Mouse (Mus musculus) spleen, adult 2 months (tissue): ENCODE measurements at regions not wholly inside any gene's neighbourhood (a gene's known extent, or its start where the extent isn't known, plus 50 kb on each side); places are given as distances from the start of the nearest gene placed in this dataset.

Source experiments
- CTCF ChIP-seq: fragments of 200-500 bp; IDR thresholded peaks from 2 replicates; pipeline ENCODE4 v1.5.1; 2011; ENCODE audit warnings: mild to moderate bottlenecking, inconsistent platforms; ENCODE audit not compliant: insufficient read depth, insufficient read length, insufficient replicate concordance; ENCODE audit errors: extremely low read depth
- POLR2A ChIP-seq: fragments of 200-500 bp; IDR thresholded peaks from 2 replicates; pipeline ENCODE4 v1.6.1; 2011; ENCODE audit warnings: low read depth, low read length, inconsistent platforms

- TF ChIP-seq CTCF (no peak), POLR2A (no peak)
These were observed 89.1 kb downstream of the Mrm1 start for GRCm38 (mm10) chr11:84730218-84730617.
